Mouse (Mus musculus): ENCODE data around the gene Ablim1.

The Ablim1 gene

GRCm38 (mm10) chr19:57005062-57005461, 309.7 kb downstream of the Ablim1 start:
- DNase-seq = no peak

- no peak for DNase-seq
These were observed 311.3 kb downstream of the Ablim1 start for GRCm38 (mm10) chr19:57003460-57003810.

GRCm38 (mm10) chr19:57002741-57003459, 311.8 kb downstream of the Ablim1 start:
- no peak for DNase-seq

- DNase-seq = no peak
These were observed 312.8 kb downstream of the Ablim1 start for GRCm38 (mm10) chr19:57001926-57002325.

- no peak for DNase-seq
These were observed 314.1 kb downstream of the Ablim1 start for GRCm38 (mm10) chr19:57000592-57000991.

- DNase-seq = no peak
These were observed 314.9 kb downstream of the Ablim1 start for GRCm38 (mm10) chr19:56999781-57000180.

- no peak for DNase-seq
These were observed 315.8 kb downstream of the Ablim1 start for GRCm38 (mm10) chr19:56998910-56999309.

- no peak for DNase-seq
These were observed 316.4 kb downstream of the Ablim1 start for GRCm38 (mm10) chr19:56998331-56998730.

- DNase-seq = peak; percentile 29
These were observed 317.5 kb downstream of the Ablim1 start for GRCm38 (mm10) chr19:56997164-56997599.

- DNase-seq = no peak
These were observed 319.3 kb downstream of the Ablim1 start for GRCm38 (mm10) chr19:56995441-56995840.

GRCm38 (mm10) chr19:56994653-56995052, 320.1 kb downstream of the Ablim1 start:
- no peak for DNase-seq

GRCm38 (mm10) chr19:56993763-56994162, 321.0 kb downstream of the Ablim1 start:
- no peak for DNase-seq

GRCm38 (mm10) chr19:56992978-56993545, 321.7 kb downstream of the Ablim1 start:
- no peak for DNase-seq

- DNase-seq = no peak
These were observed 324.2 kb downstream of the Ablim1 start for GRCm38 (mm10) chr19:56990367-56991111.

GRCm38 (mm10) chr19:56989171-56989570, 325.5 kb downstream of the Ablim1 start:
- no peak for DNase-seq

- DNase-seq = no peak
These were observed 330.5 kb downstream of the Ablim1 start for GRCm38 (mm10) chr19:56984229-56984628.

- no peak for DNase-seq
These were observed 331.0 kb downstream of the Ablim1 start for GRCm38 (mm10) chr19:56983757-56984156.
